Mouse (Mus musculus) gastrocnemius, postnatal 4 days (tissue): ENCODE measurements around the gene Gm21885. TPM values are rescaled to one million over a fixed set of nuclear protein-coding genes. Genes with fewer than 3 reads are reported as not detected.

ENCODE experiments used
- DNase-seq, 2 experiments: peaks; one replicate each; pipeline ENCODE4 v3.0.0; 2021 to 2022; ENCODE audit warnings: low spot score in 2 of 2, mixed read lengths in 2 of 2
- total RNA-seq, 2 experiments: library from RNA; stranded (reverse); gene quantifications; 2 replicates each; pipeline ENCODE4 v1.2.3; 2021

The Gm21885 gene
- total RNA-seq, 2 experiments from 2014 or later: not detected

- DNase-seq: no peak
These were observed 35.8 kb downstream of the Gm21885 start for GRCm38 (mm10) chr11:94317515-94317914.

DNA sequence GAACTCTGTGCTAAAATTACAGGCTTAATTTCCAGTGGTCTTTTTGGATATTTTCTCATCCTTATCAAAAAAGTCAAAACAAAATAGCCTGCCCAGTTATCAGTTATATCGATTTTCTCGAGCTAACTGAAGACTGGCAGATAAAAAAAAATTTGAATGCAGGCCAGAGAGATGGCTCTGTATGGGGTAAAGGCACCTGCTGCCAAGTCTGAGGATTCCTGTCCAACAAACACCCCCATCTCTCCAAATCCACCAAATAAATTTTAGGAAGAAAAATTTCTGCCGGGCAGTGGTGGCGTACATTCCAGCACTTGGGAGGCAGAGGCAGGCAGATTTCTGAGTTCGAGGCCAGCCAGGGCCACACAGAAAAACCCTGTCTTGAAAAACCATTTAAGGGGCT is 36.4 kb downstream of the Gm21885 start:
- no peak for DNase-seq

DNA sequence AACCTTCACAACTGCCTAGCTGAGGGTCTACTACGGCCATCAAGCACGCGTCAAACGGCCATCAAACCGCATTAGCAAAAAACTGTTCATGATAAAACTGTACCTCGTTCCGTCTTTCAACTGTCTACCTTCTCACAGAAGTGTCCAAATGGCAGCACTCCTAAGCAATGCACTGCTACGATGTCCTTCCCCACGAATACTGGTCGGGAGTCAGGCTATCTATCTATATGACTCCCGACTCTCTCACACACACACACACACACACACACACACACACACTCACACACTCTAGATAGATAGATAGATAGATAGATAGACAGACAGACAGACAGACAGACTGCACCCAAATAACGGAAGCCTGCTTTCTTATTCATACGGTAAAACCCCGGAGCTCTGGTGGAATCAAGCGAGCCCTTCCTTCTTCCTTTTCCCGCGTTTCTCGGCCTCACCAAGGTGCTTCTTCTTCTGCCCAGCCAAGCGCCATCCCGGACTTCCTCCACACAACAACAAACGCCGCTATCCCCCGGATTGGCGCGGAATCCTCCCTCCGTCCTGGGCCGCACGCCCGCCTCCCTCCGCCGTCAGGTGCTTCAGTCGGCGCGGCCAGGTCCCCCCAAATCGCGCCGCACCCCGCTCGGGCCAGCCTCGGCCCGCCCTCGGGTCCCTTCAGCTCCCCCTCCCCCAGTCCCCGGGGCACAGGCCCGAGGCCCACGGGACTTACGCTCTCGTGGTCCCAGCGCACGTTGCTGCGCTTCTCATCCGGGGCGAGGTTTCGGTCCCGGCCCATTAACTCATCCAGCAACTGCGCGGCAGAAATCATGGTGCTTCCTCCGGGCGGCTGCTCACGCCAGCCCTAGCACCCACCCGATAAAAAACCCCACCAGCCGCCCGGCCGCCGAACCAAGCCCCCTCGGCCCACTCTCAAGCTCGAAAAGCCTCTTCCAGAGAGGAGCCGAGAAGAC is 39.6 kb downstream of the Gm21885 start:
- no peak for DNase-seq

- peak; percentile 94 to 95 for DNase-seq
These were observed 40.3 kb downstream of the Gm21885 start, which contains the start of gene Luc7l3 for GRCm38 (mm10) chr11:94321931-94322400. Gene Luc7l3 (minus strand): TSS chr11:94321988.

- no peak for DNase-seq
These were observed 41.0 kb downstream of the Gm21885 start for GRCm38 (mm10) chr11:94322636-94323035.

DNA sequence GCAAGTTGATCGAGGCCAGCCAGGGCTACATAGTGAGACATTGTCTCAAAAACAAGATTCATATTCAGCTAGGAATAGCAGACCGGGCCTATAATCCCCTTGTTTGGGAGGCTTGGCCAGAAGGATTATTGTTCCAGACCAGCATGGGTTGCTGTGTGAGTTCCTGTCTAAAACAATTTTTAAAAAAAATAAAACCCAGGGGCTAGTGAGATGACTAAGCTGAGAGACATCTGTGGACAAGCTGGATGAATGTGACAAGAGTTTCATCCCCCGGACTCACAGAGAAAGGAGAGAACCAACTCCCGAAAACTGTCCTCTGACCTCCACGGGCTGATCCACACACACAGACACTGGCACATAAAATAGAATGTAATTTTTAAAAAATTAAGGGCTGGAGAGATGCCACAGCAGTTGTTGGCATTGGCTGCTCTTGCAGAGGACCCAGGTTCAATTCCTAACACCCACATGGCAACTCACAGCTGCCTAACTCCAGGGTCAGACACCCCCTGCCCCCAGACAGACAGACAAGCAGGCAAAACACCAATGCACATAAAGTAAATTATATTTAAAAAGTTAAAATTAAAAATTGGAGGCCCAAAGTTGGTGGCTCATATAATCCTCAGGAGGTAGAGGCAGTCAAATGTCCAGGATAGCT is 41.7 kb downstream of the Gm21885 start:
- DNase-seq: no peak

- DNase-seq: no peak
These were observed 42.9 kb downstream of the Gm21885 start for GRCm38 (mm10) chr11:94324618-94325017.

- DNase-seq: no peak
These were observed 45.3 kb downstream of the Gm21885 start for GRCm38 (mm10) chr11:94326961-94327411.

- DNase-seq: peak; percentile 93
These were observed 46.3 kb downstream of the Gm21885 start, which contains the start of gene Ankrd40 for GRCm38 (mm10) chr11:94327693-94328643. Gene Ankrd40 (plus strand): TSS chr11:94328001.

DNA sequence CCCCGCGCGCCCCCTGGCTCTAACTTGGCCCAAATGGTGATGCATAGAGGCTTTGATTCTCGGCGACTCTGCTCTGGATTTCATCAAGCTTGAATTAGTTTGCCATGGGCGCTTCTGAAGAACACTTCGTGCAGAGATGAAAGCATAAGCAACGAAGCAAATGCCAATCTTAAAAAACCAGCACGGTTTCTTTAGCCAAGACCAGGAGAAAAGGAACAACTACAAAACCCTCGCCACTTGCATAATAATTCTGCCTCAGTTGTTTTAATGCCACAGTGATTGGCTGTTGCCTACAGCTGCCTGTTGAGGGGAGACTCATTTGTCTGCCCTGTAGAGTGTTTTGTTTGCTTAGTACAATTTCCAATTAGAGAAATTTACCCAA is 47.0 kb downstream of the Gm21885 start:
- no peak for DNase-seq

GRCm38 (mm10) chr11:94329270-94329891 is 47.7 kb downstream of the Gm21885 start:
- no peak for DNase-seq

- no peak for DNase-seq
These were observed 48.5 kb downstream of the Gm21885 start for GRCm38 (mm10) chr11:94330211-94330610.

DNA sequence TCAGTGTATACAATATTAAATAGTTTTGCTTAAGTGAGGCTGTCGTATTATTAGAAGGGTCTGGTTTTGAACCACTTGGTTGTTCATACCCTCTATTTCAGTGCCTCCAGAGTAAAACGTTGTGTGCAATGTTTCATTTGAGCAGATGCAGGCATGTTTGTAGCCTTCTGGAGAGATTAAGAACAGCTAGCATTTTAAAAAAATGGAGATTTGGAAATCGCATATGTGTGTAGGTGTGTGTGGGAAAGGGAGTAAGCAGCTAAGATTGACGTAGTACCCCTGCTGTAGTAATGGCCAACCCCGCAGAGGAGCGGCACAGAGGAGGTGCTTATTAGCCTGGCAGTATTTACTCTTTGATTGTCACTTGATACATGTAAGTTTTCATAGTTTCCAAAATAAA is 51.1 kb downstream of the Gm21885 start:
- no peak for DNase-seq

GRCm38 (mm10) chr11:94334386-94334968 is 52.8 kb downstream of the Gm21885 start:
- DNase-seq: no peak

Other genes with a start within 250 kb of the Gm21885 start
- 10 to 100 TPM; 81.4 to 89.8 TPM for gene Tob1, start 70.4 kb upstream of the Gm21885 start, total RNA-seq
- 1 to 10 TPM; 2.8 to 3.1 TPM for gene Wfikkn2, start 35.9 kb upstream of the Gm21885 start, total RNA-seq
- gene Luc7l3, start 40.1 kb downstream of the Gm21885 start, total RNA-seq: 10 to 100 TPM; 62.7 to 73.3 TPM
- gene Ankrd40, start 46.1 kb downstream of the Gm21885 start, total RNA-seq: 100 to 1,000 TPM; 127 to 137 TPM
- 1 to 10 TPM; 2.0 to 2.4 TPM for gene Abcc3, start 111.1 kb downstream of the Gm21885 start, total RNA-seq
- 10 to 100 TPM; 18.7 to 22.7 TPM for gene Cacna1g, start 192.3 kb downstream of the Gm21885 start, total RNA-seq
- under 1 TPM in 1 of 2 experiments, not detected in 1; 0.29 TPM for gene Spata20, start 204.3 kb downstream of the Gm21885 start, total RNA-seq
- under 1 TPM; 0.47 to 0.49 TPM for gene Epn3, start 218.1 kb downstream of the Gm21885 start, total RNA-seq
- gene Mycbpap, start 239.9 kb downstream of the Gm21885 start, total RNA-seq: under 1 TPM; 0.26 to 0.59 TPM